Mouse (Mus musculus) thymus, postnatal 36 days (tissue): ENCODE measurements around the gene Fbxw25.
"Not testable (repeated sequence)": the region's sequence is repeated elsewhere in the genome, so short reads cannot be mapped to it uniquely, and the experiment has no call there.

Experiments
- DNase-seq, 2 experiments: peaks; one replicate each; pipeline ENCODE4 v3.0.0; 2022; ENCODE audit warnings: mixed read lengths in 2 of 2

The Fbxw25 gene

GRCm38 (mm10) chr9:109664552-109664951 lies at the start of gene Fbxw25:
Gene Fbxw25 (minus strand): TSS chr9:109664652.
- not testable (repeated sequence) for DNase-seq

GRCm38 (mm10) chr9:109702600-109702999 lies 38.1 kb upstream of the Fbxw25 start, which contains the start of gene Fbxw18:
Gene Fbxw18 (minus strand): TSS chr9:109702700.
- not testable (repeated sequence) for DNase-seq

- peak; percentile 12 to 16 for DNase-seq
Measured at GRCm38 (mm10) chr9:109685299-109685698, 20.8 kb upstream of the Fbxw25 start.

GRCm38 (mm10) chr9:109625957-109626356 lies 38.5 kb downstream of the Fbxw25 start, which contains the start of gene Fbxw24:
Gene Fbxw24 (minus strand): TSS chr9:109626057.
- not testable (repeated sequence) for DNase-seq

- DNase-seq: not testable (repeated sequence)
Measured at GRCm38 (mm10) chr9:109606837-109607236, 57.6 kb downstream of the Fbxw25 start.

GRCm38 (mm10) chr9:109602128-109602527 lies 62.3 kb downstream of the Fbxw25 start:
- DNase-seq: not testable (repeated sequence)

GRCm38 (mm10) chr9:109597226-109597625 lies 67.2 kb downstream of the Fbxw25 start:
- no peak for DNase-seq
